Mouse (Mus musculus) ES-E14 (cell line): ENCODE data around the gene Suclg1.

Experiments used
- CHD2 ChIP-seq: IDR thresholded peaks from 2 replicates; pipeline ENCODE4 v1.6.1; 2014; ENCODE audit warnings: mild to moderate bottlenecking, low read depth, low read length, inconsistent platforms
- ZC3H11A ChIP-seq: IDR thresholded peaks from 2 replicates; pipeline ENCODE4 v1.6.1; 2012; ENCODE audit warnings: low read depth, mild to moderate bottlenecking, inconsistent platforms, low read length, borderline replicate concordance

GRCm38 (mm10) chr6:73222841-73223526 is 25.2 kb upstream of the Suclg1 start:
- TF ChIP-seq CHD2: no peak
- TF ChIP-seq ZC3H11A: no peak
